Mouse (Mus musculus): ENCODE results near the gene Sqstm1. TPM values are rescaled to one million over a fixed set of nuclear protein-coding genes. Genes with fewer than 3 reads are reported as not detected.

Gene Sqstm1
- total and polyA plus RNA-seq, 2 experiments from 2014 or later = 289 to 450 TPM

GRCm38 (mm10) chr11:50252166-50252565, 41.5 kb upstream of the Sqstm1 start:
- 70% methylated on average over 3 of the region's 3 CpGs for WGBS
- no peak for TF ChIP-seq CTCF (IDR thresholded peaks at IDR 0.05; ENCODE audit: low read depth)
- H3K4me3 ChIP-seq (ENCODE audit: low read length) = no peak overlapping the region
- peaks cover 3% of the 10 kb centered on the region; the same call in 1 of the 2 replicates for H3K36me3 ChIP-seq (ENCODE audit: insufficient read depth, low read length)
- no peak overlapping the region for H3K4me2 ChIP-seq (ENCODE audit: low read depth, low read length)
- DNase-seq (ENCODE audit: low spot score) = no peak
- no peaks in the 10 kb centered on the region for H3K9me3 ChIP-seq (ENCODE audit: low read length)
- ATAC-seq = no peak
- H3K4me1 ChIP-seq (ENCODE audit: insufficient read depth, low read length) = no peaks in the 10 kb centered on the region
- no peak overlapping the region for H3K9ac ChIP-seq (replicated peaks; ENCODE audit: low read length)
- H3K27me3 ChIP-seq (ENCODE audit: insufficient read depth, low read length) = no peaks in the 10 kb centered on the region
- H3K27ac ChIP-seq = no peak overlapping the region

DNA sequence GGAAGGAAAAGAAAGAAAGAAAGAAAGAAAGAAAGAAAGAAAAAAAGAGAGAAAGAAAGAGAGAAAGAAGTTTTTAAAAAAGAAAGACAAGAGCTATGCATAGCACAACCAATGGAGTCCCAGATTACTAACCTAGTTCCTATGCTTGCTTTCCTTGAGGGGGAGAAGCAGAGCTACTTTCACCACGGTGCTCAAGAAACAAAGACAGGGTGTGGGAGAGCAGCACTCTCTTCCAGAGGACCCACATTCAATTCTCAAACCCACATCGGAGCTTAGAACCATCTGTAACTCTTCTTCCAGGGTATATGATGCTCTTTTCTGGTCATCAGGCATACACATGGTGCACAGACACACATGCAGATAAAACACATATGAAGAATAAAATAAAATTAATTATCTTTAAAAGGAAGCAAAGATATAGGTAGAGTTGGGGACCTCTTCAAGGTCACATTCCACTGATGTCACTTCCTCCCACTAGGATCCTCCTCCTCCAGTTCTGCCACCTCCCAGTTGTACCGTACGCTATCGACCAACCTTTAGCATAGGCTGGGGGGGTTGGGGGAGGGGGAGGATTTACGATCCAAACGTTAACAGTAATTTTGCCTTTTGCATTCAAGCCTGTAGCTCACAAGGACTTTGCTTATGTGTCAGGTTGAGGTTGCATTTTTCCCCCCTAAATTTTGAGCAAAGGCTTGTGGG, 38.0 kb upstream of the Sqstm1 start:
- no peak for ATAC-seq

DNA sequence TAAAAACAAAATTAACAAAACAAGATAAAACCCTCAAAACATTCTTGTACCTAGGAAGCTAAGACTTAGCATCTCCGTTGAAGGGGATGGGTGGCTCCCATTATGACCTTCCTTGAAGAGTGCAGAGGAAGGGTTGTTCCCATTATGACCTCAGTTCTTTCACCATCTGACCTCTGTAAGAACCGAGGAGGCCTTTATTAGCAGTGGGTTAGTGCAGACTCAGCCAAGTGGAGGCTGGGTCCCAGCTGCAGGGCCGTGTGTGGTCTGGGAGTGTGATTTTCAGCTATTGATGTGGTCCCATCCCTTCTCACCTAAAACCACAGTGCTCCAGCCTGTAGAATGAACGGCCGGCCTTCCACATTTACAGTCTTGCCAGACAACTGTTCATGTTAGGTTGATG, 34.6 kb upstream of the Sqstm1 start:
- WGBS = 62% methylated on average over 5 of the region's 5 CpGs

More for the DNA sequence above, 38.0 kb upstream of the Sqstm1 start:
- Histone ChIP-seq H3K4me2 (ENCODE audit: low read depth, low read length) (no peak overlapping the region), H3K4me3 (ENCODE audit: low read length) (no peak overlapping the region), H3K36me3 (ENCODE audit: insufficient read depth, low read length) (no peaks in the 10 kb centered on the region), H3K4me1 (ENCODE audit: insufficient read depth, low read length) (no peaks in the 10 kb centered on the region), H3K9ac (replicated peaks; ENCODE audit: low read length) (no peak overlapping the region), H3K9me3 (ENCODE audit: low read length) (no peaks in the 10 kb centered on the region), H3K27me3 (ENCODE audit: insufficient read depth, low read length) (no peaks in the 10 kb centered on the region), H3K27ac (no peak overlapping the region)
- no peak for DNase-seq (ENCODE audit: low spot score)
- 84% methylated on average over 7 of the region's 7 CpGs for WGBS
- no peak for TF ChIP-seq CTCF (IDR thresholded peaks at IDR 0.05; ENCODE audit: low read depth)

GRCm38 (mm10) chr11:50243926-50244325, 33.3 kb upstream of the Sqstm1 start:
- Histone ChIP-seq H3K4me3 (ENCODE audit: low read length) (no peak overlapping the region), H3K4me1 (ENCODE audit: insufficient read depth, low read length) (no peaks in the 10 kb centered on the region), H3K9me3 (ENCODE audit: low read length) (no peaks in the 10 kb centered on the region), H3K9ac (replicated peaks; ENCODE audit: low read length) (no peak overlapping the region), H3K27me3 (ENCODE audit: insufficient read depth, low read length) (no peaks in the 10 kb centered on the region), H3K36me3 (ENCODE audit: insufficient read depth, low read length) (no peaks in the 10 kb centered on the region), H3K4me2 (ENCODE audit: low read depth, low read length) (no peak overlapping the region), H3K27ac (no peak overlapping the region)
- DNase-seq (ENCODE audit: low spot score) (no peak), ATAC-seq (no peak)
- 81% methylated on average over 6 of the region's 6 CpGs for WGBS
- TF ChIP-seq CTCF (IDR thresholded peaks at IDR 0.05; ENCODE audit: low read depth) = no peak

More for the DNA sequence above, 34.6 kb upstream of the Sqstm1 start:
- DNase-seq (ENCODE audit: low spot score) (no peak), ATAC-seq (no peak)
- Histone ChIP-seq H3K27ac (no peak overlapping the region), H3K4me3 (ENCODE audit: low read length) (no peak overlapping the region), H3K9me3 (ENCODE audit: low read length) (no peaks in the 10 kb centered on the region), H3K36me3 (ENCODE audit: insufficient read depth, low read length) (no peaks in the 10 kb centered on the region), H3K4me1 (ENCODE audit: insufficient read depth, low read length) (no peaks in the 10 kb centered on the region), H3K4me2 (ENCODE audit: low read depth, low read length) (no peak overlapping the region), H3K27me3 (ENCODE audit: insufficient read depth, low read length) (no peaks in the 10 kb centered on the region), H3K9ac (replicated peaks; ENCODE audit: low read length) (no peak overlapping the region)
- no peak for TF ChIP-seq CTCF (IDR thresholded peaks at IDR 0.05; ENCODE audit: low read depth)

DNA sequence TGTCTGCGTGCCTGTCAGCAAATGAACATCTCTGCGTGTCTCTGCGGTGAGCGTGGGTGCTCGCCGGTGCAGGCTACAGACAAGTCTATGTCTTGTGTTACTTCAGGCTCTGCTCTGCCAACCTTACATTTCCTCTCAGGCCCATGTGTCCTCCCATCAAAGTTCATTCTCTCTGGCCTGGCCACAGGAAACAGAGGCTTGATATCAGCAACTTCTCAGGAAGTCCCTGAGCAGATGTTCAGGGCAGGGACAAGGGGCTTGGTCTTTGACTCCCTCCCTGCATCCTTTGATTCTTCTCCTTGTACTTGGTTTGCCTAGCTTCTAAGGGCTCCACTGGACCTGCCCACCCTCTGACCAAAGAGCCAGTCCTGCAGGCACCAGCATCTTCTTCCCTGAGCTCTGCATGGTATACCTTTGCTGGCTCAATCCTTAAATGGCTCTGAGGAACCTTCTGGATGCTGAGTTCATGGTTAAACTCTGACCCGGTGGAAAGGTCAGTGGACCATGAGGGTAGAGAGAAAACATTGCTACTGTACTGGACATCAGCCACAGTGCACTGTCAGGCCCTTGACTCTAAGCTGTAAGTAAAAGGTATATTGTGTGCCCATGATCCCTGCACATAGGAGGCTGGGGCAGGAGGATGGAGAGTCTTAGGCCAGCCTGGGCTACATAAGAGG, 29.7 kb upstream of the Sqstm1 start:
- no peak overlapping the region for H3K27ac ChIP-seq
- H3K36me3 ChIP-seq (ENCODE audit: insufficient read depth, low read length) = peaks cover 3% of the 10 kb centered on the region; the same call in 1 of the 2 replicates
- H3K4me1 ChIP-seq (ENCODE audit: insufficient read depth, low read length) = peaks cover 4% of the 10 kb centered on the region; the same call in 1 of the 2 replicates
- DNase-seq (ENCODE audit: low spot score) (no peak), ATAC-seq (no peak)
- H3K9ac ChIP-seq (replicated peaks; ENCODE audit: low read length) = no peak overlapping the region
- H3K4me2 ChIP-seq (ENCODE audit: low read depth, low read length) = no peak overlapping the region
- H3K27me3 ChIP-seq (ENCODE audit: insufficient read depth, low read length) = no peaks in the 10 kb centered on the region
- 92% methylated on average over 7 of the region's 7 CpGs for WGBS
- no peaks in the 10 kb centered on the region for H3K9me3 ChIP-seq (ENCODE audit: low read length)
- no peak overlapping the region for H3K4me3 ChIP-seq (ENCODE audit: low read length)
- no peak for TF ChIP-seq CTCF (IDR thresholded peaks at IDR 0.05; ENCODE audit: low read depth)

DNA sequence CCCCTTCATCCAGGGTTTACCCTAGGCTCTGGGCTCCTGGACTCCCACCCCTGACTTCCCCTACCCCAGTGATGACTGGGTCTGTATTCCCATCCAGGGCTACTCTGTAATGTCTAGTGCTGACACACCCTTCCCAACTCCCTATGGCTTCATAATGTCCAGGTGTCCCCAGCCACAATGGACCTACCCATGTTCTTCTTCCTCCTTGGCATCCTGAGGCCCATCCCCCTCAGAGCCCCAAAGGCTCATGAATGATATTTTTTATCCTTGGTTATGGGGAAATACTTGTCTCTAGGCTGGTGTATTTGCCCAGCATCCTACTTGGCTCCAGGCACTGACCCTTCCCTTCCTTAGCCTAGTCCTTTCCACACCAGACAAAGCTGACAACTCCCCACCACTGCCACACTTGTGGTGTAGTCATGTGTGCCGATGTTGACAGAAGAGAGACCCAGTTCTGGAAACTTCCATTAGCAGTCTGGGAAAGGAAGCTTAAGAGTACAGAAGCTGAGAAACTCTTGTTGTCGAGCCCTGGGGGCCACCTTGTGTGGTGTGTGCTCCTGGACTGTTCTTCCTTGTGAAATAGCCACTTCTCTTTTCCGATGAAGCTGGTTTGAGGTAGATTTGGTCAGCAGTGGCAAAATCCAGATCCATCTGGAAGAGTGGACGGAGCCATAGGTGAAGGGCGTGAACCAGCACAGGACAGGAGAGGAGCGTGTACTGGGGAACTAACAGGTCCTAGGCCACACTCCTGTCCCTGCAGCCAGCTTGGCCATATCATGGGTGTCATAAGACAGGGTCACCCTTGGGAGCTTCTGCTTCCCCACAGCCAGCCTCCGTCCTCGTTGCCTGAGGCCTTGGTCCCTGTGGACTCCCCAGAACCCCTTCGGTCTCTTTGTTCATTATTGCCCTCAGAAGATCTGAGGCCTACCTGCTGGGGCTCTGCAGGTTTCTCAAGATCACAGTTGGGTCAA, 28.5 kb upstream of the Sqstm1 start:
- no peak for DNase-seq (ENCODE audit: low spot score)
- WGBS = 91% methylated on average over 9 of the region's 9 CpGs
- no peak for ATAC-seq
- TF ChIP-seq CTCF (IDR thresholded peaks at IDR 0.05; ENCODE audit: low read depth) = no peak
- Histone ChIP-seq H3K4me2 (ENCODE audit: low read depth, low read length) (no peak overlapping the region), H3K4me3 (ENCODE audit: low read length) (no peak overlapping the region), H3K27ac (no peak overlapping the region), H3K9me3 (ENCODE audit: low read length) (no peaks in the 10 kb centered on the region), H3K36me3 (ENCODE audit: insufficient read depth, low read length) (peaks cover 16% of the 10 kb centered on the region; the same call in 1 of the 2 replicates), H3K27me3 (ENCODE audit: insufficient read depth, low read length) (no peaks in the 10 kb centered on the region), H3K9ac (replicated peaks; ENCODE audit: low read length) (no peak overlapping the region), H3K4me1 (ENCODE audit: insufficient read depth, low read length) (peaks cover 4% of the 10 kb centered on the region; the same call in 1 of the 2 replicates)
